Mouse (Mus musculus) brain, embryonic 14.5 days (tissue): Measurements from ENCODE around the gene Pdlim7.

Experiments
- CTCF ChIP-seq: fragments of 200-500 bp; IDR thresholded peaks from 2 replicates; pipeline ENCODE4 v1.5.1; 2012; ENCODE audit warnings: inconsistent platforms, mild to moderate bottlenecking, moderate library complexity, borderline replicate concordance; ENCODE audit not compliant: insufficient read depth, insufficient read length; ENCODE audit errors: extremely low read depth
- POLR2A ChIP-seq: fragments of 200-500 bp; IDR thresholded peaks from 2 replicates; pipeline ENCODE4 v1.6.1; 2012; ENCODE audit warnings: mild to moderate bottlenecking, inconsistent platforms, borderline replicate concordance; ENCODE audit not compliant: poor library complexity, insufficient read depth, insufficient read length, severe bottlenecking; ENCODE audit errors: extremely low read depth

GRCm38 (mm10) chr13:55549061-55549460, 35.6 kb upstream of the Pdlim7 start:
- no peak for TF ChIP-seq POLR2A
- no peak for TF ChIP-seq CTCF
